Mouse (Mus musculus) naive thymus-derived CD4-positive, alpha-beta T cell, adult 2 months (primary cell): ENCODE data around the gene Rab12.
A peak's percentile ranks its signal among the peaks of the same experiment; 100 is the strongest.

Experiments
- DNase-seq: peaks from one replicate; pipeline ENCODE4 v3.0.0-alpha.2; 2011; ENCODE audit warnings: low read depth

Gene Rab12

GRCm38 (mm10) chr17:66502865-66503264, 16.7 kb downstream of the Rab12 start:
- DNase-seq = no peak

GRCm38 (mm10) chr17:66498598-66498997, 20.9 kb downstream of the Rab12 start:
- DNase-seq = no peak

- no peak for DNase-seq
These were observed 22.9 kb downstream of the Rab12 start for GRCm38 (mm10) chr17:66496589-66496988.

- peak; percentile 69 for DNase-seq
These were observed 29.4 kb downstream of the Rab12 start for GRCm38 (mm10) chr17:66490022-66490601.

- no peak for DNase-seq
These were observed 33.0 kb downstream of the Rab12 start for GRCm38 (mm10) chr17:66486576-66486975.

GRCm38 (mm10) chr17:66485742-66486141, 33.8 kb downstream of the Rab12 start:
- peak; percentile 55 for DNase-seq

- DNase-seq = no peak
These were observed 34.6 kb downstream of the Rab12 start for GRCm38 (mm10) chr17:66484965-66485364.

- no peak for DNase-seq
These were observed 35.7 kb downstream of the Rab12 start for GRCm38 (mm10) chr17:66483651-66484454.

GRCm38 (mm10) chr17:66481295-66481694, 38.2 kb downstream of the Rab12 start:
- DNase-seq = no peak

- DNase-seq = no peak
These were observed 38.8 kb downstream of the Rab12 start for GRCm38 (mm10) chr17:66480491-66481278.

- no peak for DNase-seq
These were observed 39.6 kb downstream of the Rab12 start for GRCm38 (mm10) chr17:66479813-66480490.

- no peak for DNase-seq
These were observed 40.2 kb downstream of the Rab12 start for GRCm38 (mm10) chr17:66479311-66479710.

GRCm38 (mm10) chr17:66473205-66473604, 46.3 kb downstream of the Rab12 start:
- DNase-seq = no peak

GRCm38 (mm10) chr17:66471775-66472174, 47.8 kb downstream of the Rab12 start:
- DNase-seq = no peak

- DNase-seq = no peak
These were observed 48.3 kb downstream of the Rab12 start for GRCm38 (mm10) chr17:66471252-66471651.

GRCm38 (mm10) chr17:66470020-66470419, 49.5 kb downstream of the Rab12 start:
- DNase-seq = no peak

GRCm38 (mm10) chr17:66457278-66457677, 62.3 kb downstream of the Rab12 start:
- no peak for DNase-seq

GRCm38 (mm10) chr17:66451143-66451542, 68.4 kb downstream of the Rab12 start:
- DNase-seq = peak; percentile 56

- peak; percentile 2 for DNase-seq
These were observed 68.9 kb downstream of the Rab12 start for GRCm38 (mm10) chr17:66450526-66451070.

- DNase-seq = peak; percentile 21
These were observed 69.8 kb downstream of the Rab12 start, which contains the start of gene Mtcl1 for GRCm38 (mm10) chr17:66449460-66450341. Mtcl1 (minus strand) TSS chr17:66449750.
